Comparison of ENCODE assay signal across 28 mouse cellular contexts in the genomic region with DNA sequence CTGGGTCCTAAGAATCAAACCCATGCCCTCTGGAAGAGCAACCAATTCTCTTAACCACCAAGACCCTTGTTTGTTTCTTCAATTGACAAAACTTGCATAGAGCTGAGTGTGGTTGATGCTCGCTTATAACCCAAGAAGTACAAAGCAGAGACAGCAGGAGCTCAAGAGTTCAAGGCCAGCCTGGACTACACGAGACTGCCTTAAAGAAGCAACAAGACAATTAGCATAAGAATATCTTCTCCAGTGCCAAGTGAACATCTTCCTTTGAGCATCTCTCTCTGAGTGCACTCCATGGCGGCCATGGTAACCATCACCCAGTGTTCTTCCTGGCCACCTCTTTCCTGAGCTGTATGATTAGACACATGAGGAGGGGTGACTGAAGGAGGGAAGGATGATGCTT. TPM values are rescaled to one million over a fixed set of nuclear protein-coding genes. Genes with fewer than 3 reads are reported as not detected.
"Had no signal": no experiment of that assay in that cellular context is flagged by ENCODE, and none has a peak within 500 bp of the region (broad histone marks: within the 10 kb centered on the region; RNA-seq: fewer than 3 reads in every experiment).

No protein-coding gene starts in this region.

- H3K9ac ChIP-seq: heart, embryonic 12.5 days; hindbrain, embryonic 12.5 days; hindbrain, embryonic 14.5 days; intestine, embryonic 15.5 days; limb, embryonic 12.5 days; liver, embryonic 13.5 days; liver, embryonic 15.5 days had no signal

- ATAC-seq: hindbrain, embryonic 16.5 days; inflammation-experienced regulatory T-cells, adult 6 months; intestine, embryonic 15.5 days; intestine, postnatal 0 days had no signal

- H3K9me3 ChIP-seq: hindbrain, embryonic 10.5 days; hindbrain, embryonic 12.5 days; intestine, embryonic 15.5 days; limb, embryonic 10.5 days; limb, embryonic 12.5 days; liver, embryonic 13.5 days; liver, embryonic 15.5 days had no signal

- H3K36me3 ChIP-seq: hindbrain, embryonic 10.5 days; hindbrain, embryonic 12.5 days; intestine, embryonic 15.5 days; limb, embryonic 10.5 days; limb, embryonic 12.5 days; liver, embryonic 13.5 days; liver, embryonic 15.5 days had no signal

- H3K4me2 ChIP-seq: heart, embryonic 12.5 days; hindbrain, embryonic 12.5 days; hindbrain, embryonic 14.5 days; intestine, embryonic 15.5 days; limb, embryonic 12.5 days; liver, embryonic 11.5 days; liver, embryonic 13.5 days; liver, embryonic 15.5 days had no signal

- DNase-seq: gastrocnemius, adult 2 months; gastrocnemius, postnatal 10 days; gastrocnemius, postnatal 25 days; heart, adult 2 months; heart, postnatal 10 days; heart, postnatal 4 days; kidney, adult 18-20 months; kidney, adult 8-10 months; kidney, postnatal 10 days; kidney, postnatal 25 days; kidney, postnatal 4 days; liver; liver, embryonic 13.5 days had no signal

- H3K4me1 ChIP-seq: hindbrain, embryonic 10.5 days; hindbrain, embryonic 12.5 days; intestine, embryonic 15.5 days; limb, embryonic 10.5 days; limb, embryonic 12.5 days; liver, embryonic 13.5 days; liver, embryonic 15.5 days had no signal

- H3K27me3 ChIP-seq: heart, embryonic 12.5 days; hindbrain, embryonic 12.5 days; intestine, embryonic 15.5 days had no signal

- H3K27ac ChIP-seq: gastrocnemius, adult 2 months; heart, adult 2 months; hindbrain, embryonic 10.5 days; hindbrain, embryonic 12.5 days; hindbrain, embryonic 14.5 days; intestine, embryonic 15.5 days; layer of hippocampus, adult 2 months; left cerebral cortex, adult 2 months; limb, embryonic 10.5 days; limb, embryonic 12.5 days; liver, embryonic 13.5 days; liver, embryonic 15.5 days had no signal

- H3K4me3 ChIP-seq: gastrocnemius, adult 2 months; heart, adult 2 months; heart, embryonic 12.5 days; hindbrain, embryonic 10.5 days; hindbrain, embryonic 12.5 days; intestine, embryonic 15.5 days; layer of hippocampus, adult 2 months; left cerebral cortex, adult 2 months; limb, embryonic 10.5 days; limb, embryonic 12.5 days; liver, embryonic 13.5 days; liver, embryonic 15.5 days had no signal

RNA-seq across cellular contexts. Expression of a gene that starts 17.2 kb away (rescaled TPM):
- total RNA-seq: granulocyte monocyte progenitor cell, adult 5-6 weeks had no signal
- polyA plus RNA-seq: inflammation-experienced regulatory T-cells, adult 6 months had no signal
